Mouse (Mus musculus) c-Kit-positive CD71-positive TER-119-positive erythroid progenitor cells, embryonic 14.5 days (primary cell): ENCODE data around the gene Lhcgr.

Experiments
- DNase-seq: peaks from one replicate; pipeline ENCODE4 v3.0.0-alpha.2; 2013; ENCODE audit warnings: low spot score

Lhcgr gene

GRCm38 (mm10) chr17:88703112-88703511 lies 88.7 kb downstream of the Lhcgr start:
- no peak for DNase-seq

- no peak for DNase-seq
Observed at GRCm38 (mm10) chr17:88702345-88702744, 89.4 kb downstream of the Lhcgr start.

DNA sequence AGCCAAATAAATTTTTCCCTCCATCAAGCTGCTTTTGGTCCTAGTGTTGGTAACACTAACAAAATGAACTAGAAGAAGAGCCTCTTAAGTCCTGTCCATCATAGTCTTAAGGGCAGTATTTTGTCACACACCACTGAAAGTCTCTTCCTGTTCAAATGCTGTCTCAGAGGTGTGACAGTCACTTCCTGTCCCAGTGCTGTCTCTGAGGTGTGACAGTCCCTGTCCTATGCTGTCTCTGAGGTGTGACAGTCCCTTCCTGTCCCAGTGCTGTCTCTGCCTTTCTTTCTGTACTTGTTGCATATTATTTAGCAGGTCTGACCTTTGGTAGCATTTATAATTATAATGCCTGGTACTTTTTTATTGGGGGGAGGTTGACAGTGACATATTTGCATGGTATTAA lies 90.9 kb downstream of the Lhcgr start:
- no peak for DNase-seq

DNA sequence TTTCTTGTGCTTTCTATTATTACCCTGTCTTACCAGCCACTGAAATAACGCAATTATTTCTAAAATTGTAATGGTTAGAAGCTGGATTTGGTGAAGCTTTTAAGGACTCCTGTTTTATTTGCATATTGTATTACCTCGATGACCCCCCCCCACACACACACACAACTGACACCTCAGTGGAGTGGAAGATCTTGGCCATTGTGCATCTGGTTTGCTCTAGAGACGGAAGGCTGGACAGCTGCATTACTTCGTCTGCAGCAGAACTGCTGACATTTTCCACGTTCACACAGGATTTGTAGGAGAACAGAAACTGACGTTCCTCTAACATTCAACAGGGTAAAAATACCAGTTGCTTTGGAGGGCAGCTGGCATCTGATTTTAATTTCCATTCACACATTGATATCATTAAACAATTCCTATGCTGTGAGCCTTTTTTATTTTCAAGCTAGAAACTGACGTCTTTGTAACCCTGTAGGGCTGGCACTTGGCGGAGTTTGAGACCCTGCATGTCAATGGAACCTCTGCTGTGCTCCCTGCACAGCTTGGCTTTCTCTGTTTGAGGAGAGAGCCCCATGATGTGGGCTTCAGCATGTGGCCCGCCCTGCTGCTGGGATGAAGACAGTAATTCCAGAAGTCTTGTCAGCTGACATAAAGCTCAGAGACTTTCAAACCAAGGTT lies 95.0 kb downstream of the Lhcgr start:
- DNase-seq, result no peak

GRCm38 (mm10) chr17:88688226-88688625 lies 103.6 kb downstream of the Lhcgr start:
- no peak for DNase-seq

DNA sequence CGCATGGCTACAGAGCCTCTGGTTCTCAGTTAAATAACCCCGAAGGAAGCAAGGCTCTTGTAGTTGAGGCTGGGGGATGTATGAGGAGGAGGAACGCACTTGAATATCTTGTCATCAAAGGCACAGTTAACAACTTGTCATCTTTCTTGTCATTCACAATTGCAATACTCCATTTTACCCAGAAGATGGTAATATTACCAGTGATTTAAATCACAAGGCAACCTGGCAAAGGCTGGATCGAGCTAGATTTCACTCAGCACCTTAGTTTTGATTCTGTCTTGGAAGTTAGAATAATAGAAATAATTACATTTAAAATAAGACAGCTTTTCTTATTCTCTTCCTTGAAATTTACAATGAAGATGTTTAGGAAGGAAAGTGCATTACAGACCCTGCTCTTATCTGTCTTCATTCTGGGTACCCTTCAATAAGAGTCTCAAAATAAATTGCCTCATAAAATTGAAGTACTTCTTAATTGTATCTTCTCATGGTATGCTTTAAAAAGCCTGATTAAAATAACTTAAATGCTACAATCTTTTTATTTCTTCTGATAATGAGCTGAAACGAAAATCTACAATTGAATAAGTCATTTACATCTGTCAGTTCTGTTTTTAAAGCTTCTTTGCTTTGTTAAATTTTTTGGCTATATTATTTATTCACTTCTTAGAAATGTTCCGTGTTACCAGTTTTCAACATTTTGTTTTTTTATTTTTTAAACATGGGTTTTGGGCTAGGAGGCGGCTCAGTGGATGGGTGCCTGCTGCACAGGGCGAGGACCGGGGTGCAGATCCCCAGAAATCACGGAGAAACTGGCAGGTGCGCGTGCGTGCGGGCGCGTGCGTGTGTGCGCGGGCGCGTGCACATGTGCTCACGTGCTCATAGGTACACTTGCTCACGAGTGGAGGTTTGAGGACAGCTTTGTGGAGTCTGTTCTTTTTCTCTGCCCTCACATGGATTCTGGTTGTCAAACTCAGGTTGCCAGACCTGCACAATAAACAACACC lies 116.2 kb downstream of the Lhcgr start:
- no peak for DNase-seq

GRCm38 (mm10) chr17:88670800-88671199 lies 121.0 kb downstream of the Lhcgr start:
- no peak for DNase-seq

DNA sequence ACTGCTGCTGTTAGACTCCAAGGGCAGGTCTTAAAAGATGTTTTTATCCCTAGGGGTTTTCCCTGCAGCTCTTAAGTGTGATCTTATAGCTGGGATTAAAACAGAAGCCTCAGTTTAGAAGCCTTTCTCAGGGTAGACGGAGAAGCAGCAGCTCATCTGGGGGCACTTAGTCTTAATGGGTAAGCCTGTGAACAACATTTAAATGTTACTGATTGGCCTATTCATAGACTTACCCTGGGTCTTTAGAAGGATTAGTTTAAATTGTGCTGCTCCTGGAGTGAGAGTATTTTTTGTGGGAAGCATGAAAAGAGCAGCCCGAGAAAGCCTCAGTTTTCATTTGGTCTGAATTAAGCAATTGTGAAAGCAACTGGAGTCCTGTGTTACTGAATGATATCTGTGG lies 121.9 kb downstream of the Lhcgr start:
- no peak for DNase-seq

GRCm38 (mm10) chr17:88668452-88668851 lies 123.3 kb downstream of the Lhcgr start, which contains the start of gene Gtf2a1l:
Gtf2a1l (plus strand) TSS chr17:88668660.
- no peak for DNase-seq
